Mouse (Mus musculus): ENCODE measurements around the gene Ppp1r1b.
"Not testable (repeated sequence)": the region's sequence is repeated elsewhere in the genome, so short reads cannot be mapped to it uniquely, and the experiment has no call there.

The Ppp1r1b gene

GRCm38 (mm10) chr11:98377787-98378186, 29.6 kb downstream of the Ppp1r1b start:
- no peak for DNase-seq

- no peak for DNase-seq
Measured at GRCm38 (mm10) chr11:98379379-98379778, 31.2 kb downstream of the Ppp1r1b start.

- no peak for DNase-seq
Measured at GRCm38 (mm10) chr11:98380106-98380505, 31.9 kb downstream of the Ppp1r1b start.

- no peak for DNase-seq
Measured at GRCm38 (mm10) chr11:98381651-98382050, 33.4 kb downstream of the Ppp1r1b start.

GRCm38 (mm10) chr11:98382405-98382804, 34.2 kb downstream of the Ppp1r1b start:
- DNase-seq = not testable (repeated sequence)

- no peak for DNase-seq
Measured at GRCm38 (mm10) chr11:98383261-98384030, 35.2 kb downstream of the Ppp1r1b start, which contains the start of gene Tcap. Gene Tcap, plus strand, starts transcription at chr11:98383811.

GRCm38 (mm10) chr11:98384216-98384615, 36.0 kb downstream of the Ppp1r1b start:
- no peak for DNase-seq

- DNase-seq = no peak
Measured at GRCm38 (mm10) chr11:98384721-98385637, 36.8 kb downstream of the Ppp1r1b start.

GRCm38 (mm10) chr11:98385638-98386585, 37.7 kb downstream of the Ppp1r1b start, which contains the start of gene Pnmt:
Gene Pnmt, plus strand, starts transcription at chr11:98386450.
- no peak for DNase-seq

- DNase-seq = peak in 1 of 2 experiments; percentile 23
Measured at GRCm38 (mm10) chr11:98386596-98386995, 38.4 kb downstream of the Ppp1r1b start.

GRCm38 (mm10) chr11:98387056-98387577, 38.9 kb downstream of the Ppp1r1b start:
- DNase-seq = no peak

- DNase-seq = no peak
Measured at GRCm38 (mm10) chr11:98388282-98388681, 40.1 kb downstream of the Ppp1r1b start.

GRCm38 (mm10) chr11:98389221-98389780, 41.1 kb downstream of the Ppp1r1b start:
- peak; percentile 71 to 75 for DNase-seq

- DNase-seq = no peak
Measured at GRCm38 (mm10) chr11:98390141-98390540, 41.9 kb downstream of the Ppp1r1b start.

GRCm38 (mm10) chr11:98392034-98392433, 43.8 kb downstream of the Ppp1r1b start:
- no peak for DNase-seq

- DNase-seq = peak in 1 of 2 experiments; percentile 21
Measured at GRCm38 (mm10) chr11:98392645-98393044, 44.4 kb downstream of the Ppp1r1b start.

GRCm38 (mm10) chr11:98393317-98393716, 45.1 kb downstream of the Ppp1r1b start:
- DNase-seq = peak; percentile 81 to 88

GRCm38 (mm10) chr11:98394301-98394700, 46.1 kb downstream of the Ppp1r1b start:
- DNase-seq = no peak

- no peak for DNase-seq
Measured at GRCm38 (mm10) chr11:98395041-98395440, 46.8 kb downstream of the Ppp1r1b start.

GRCm38 (mm10) chr11:98397946-98398345, 49.7 kb downstream of the Ppp1r1b start:
- DNase-seq = no peak

GRCm38 (mm10) chr11:98400161-98400726, 52.0 kb downstream of the Ppp1r1b start, which contains the start of gene Pgap3:
Gene Pgap3, minus strand, starts transcription at chr11:98400490.
- DNase-seq = peak; percentile 86 to 87

Measured in thymus, postnatal 36 days (tissue).